Mouse (Mus musculus) spleen, adult 2 months (tissue): ENCODE results near the gene Sco1.

ENCODE experiments used
- CTCF ChIP-seq: fragments of 200-500 bp; IDR thresholded peaks from 2 replicates; pipeline ENCODE4 v1.5.1; 2011; ENCODE audit warnings: mild to moderate bottlenecking, inconsistent platforms; ENCODE audit not compliant: insufficient read depth, insufficient read length, insufficient replicate concordance; ENCODE audit errors: extremely low read depth
- POLR2A ChIP-seq: fragments of 200-500 bp; IDR thresholded peaks from 2 replicates; pipeline ENCODE4 v1.6.1; 2011; ENCODE audit warnings: low read depth, low read length, inconsistent platforms

GRCm38 (mm10) chr11:67019711-67020475 is 32.6 kb upstream of the Sco1 start:
- TF ChIP-seq CTCF: no peak
- no peak for TF ChIP-seq POLR2A
